Mouse (Mus musculus): ENCODE results near the gene Cars2.

GRCm38 (mm10) chr8:11592296-11592695 is 41.7 kb upstream of the Cars2 start:
- TF ChIP-seq CTCF (IDR thresholded peaks at IDR 0.05; ENCODE audit: extremely low read depth, insufficient read depth, low read length): no peak
- no peak for TF ChIP-seq POLR2A (IDR thresholded peaks at IDR 0.05; ENCODE audit: extremely low read depth, insufficient read depth, low read length)
